Mouse (Mus musculus) cerebellum, adult 9-11 months (tissue): ENCODE data around the gene Ccdc136.

ENCODE experiments used
- DNase-seq: peaks from one replicate; pipeline ENCODE4 v3.0.0; 2022

Gene Ccdc136

DNA sequence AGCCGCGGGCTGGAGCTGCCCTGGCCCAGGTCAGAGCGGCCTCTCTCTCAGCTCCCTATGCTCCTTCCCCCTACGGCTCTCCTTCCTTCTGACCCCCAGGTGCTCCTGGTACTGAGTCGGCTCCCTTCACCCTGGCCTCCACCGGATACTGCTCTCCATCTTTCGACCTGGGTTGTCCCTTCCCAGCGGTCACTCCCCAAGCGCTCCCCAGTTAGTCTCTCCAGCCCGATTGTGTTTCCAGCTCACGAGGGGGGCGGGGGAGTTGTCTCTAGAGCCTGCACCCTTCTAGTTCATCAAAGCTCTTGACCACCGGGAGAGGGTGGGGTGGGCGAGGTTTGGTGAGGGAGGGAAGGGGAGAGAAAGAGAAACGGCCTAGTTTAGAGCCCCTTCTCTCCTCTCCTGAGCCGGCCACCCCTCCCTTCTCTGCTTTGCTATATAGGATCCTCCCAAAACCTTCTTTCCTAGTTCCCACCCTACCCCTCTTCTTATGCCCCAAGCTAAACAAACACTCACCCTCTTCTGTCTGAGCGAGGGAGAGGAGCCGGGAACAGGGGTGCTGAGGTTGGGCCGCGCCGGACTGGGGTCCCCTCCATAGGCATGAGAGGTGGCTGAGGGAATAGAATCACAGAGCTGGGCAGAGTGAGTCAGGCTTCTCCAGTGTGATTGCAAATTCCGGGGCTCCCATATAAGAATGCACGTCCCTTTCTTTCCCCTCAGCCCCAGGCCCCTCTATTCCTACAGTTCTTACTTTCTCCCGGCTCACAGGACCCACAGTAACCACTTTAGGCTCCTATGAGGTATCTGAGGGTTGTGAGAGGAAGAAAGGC is 818 bp downstream of the Ccdc136 start:
- no peak for DNase-seq

DNA sequence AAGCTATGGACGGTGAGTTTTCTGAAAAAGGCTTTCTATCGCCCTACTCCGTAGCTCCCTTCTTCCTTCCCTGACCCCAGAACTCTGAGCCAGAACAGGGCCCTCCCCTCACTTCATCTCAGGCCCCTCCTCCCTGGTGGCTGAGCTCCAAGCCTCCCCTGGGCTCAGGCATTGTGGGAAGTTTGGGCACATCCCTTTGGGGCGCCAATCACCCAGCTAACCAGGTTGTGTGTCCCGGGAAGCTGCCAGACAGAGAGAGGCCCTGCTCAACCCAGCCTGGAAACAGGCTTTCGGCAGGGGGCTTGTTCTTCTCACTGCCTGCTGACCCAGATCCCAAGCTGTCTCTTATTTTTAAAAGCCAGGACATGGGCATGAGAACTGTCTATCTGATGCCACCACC is 1.5 kb downstream of the Ccdc136 start:
- peak; percentile 85 for DNase-seq

DNA sequence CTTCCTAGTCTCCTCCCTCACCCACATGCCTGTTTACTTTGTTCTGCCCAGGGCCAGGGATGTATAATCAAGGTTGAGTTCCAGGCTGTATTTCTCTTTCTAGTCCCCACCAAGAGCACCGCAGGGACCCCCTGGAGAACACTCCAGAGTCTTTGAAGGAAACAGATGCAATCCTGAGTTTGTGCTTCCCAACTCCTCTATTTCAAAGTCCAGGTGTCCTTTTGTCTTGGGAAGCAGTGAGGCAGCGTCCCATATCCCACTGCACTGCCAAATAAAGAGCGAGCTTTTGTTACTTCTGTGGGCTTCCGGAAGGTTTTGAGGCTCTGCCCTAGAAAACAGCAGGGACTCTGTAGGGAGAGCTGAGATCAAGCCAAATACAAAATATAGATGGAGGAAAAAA is 3.7 kb downstream of the Ccdc136 start:
- DNase-seq = no peak

DNA sequence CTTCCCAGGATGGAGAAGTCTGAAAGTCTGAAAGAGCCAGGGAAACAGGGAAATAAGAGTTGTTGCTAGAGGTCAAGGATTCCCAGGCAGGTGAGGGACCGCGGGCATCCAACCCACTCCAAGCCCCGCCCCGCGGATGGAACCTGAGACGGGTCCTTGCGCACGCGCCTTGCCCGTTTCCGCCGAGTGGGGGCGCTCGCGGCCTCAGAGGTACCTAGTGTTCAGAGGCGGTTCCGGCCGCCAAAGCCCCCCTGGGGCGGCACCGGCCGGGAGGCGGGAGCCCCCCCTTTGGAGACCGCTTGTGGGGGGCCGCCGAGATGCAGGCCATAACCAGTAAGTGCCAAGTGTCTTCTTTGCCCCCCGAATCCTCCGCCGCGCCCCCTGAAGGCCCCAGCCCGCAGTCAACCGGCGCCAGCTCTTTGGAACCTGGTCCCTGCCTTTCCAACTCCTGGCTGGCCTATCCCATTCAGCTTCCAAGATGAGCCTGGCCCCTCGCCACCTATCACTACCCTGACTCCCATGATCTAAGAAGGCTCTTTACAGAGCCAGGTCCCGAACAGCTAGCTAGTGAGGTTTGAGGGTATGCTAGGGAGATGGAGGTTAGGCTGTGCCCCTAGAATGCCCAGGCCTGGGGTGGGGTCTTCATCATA is 6.7 kb downstream of the Ccdc136 start:
- peak; percentile 47 for DNase-seq

DNA sequence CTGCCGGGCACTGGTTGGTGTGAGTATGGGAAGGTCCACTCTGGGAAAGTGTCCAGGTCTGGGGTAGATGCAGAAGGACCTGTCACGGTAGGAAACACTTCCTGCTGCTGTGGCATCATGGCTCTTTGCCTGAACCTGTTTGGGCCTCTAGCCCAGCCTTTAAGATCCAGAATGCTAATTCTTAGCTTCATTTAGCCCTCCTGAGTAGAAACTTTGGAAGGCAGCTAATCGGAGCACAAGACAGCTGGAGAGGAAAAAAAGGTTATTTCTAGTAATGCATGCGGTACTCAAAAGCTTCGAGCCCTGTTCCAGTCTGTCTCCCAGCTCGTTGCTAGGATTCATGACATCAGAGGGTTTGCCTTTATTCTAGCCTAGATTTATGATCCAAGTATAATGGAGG is 10.3 kb downstream of the Ccdc136 start:
- DNase-seq = peak; percentile 37

DNA sequence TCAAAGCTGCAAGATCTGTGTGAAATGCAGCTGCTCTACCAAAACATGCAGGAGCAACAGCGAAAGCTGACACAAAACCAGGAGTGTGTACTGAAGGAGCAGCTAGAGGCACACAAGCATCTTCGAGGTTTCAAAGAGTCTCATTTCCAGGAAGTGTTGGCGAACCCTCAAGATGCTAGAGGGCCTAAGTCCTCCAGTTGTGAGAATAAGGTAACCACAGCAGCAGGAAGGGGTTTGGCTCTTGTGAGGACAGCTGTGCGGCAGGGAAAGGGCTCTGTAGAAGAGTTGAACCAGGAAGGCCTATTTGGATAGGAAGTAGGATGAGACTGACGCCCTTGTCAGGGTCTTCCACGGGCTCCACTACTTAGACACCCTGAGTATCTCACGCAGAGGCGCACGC is 19.3 kb downstream of the Ccdc136 start:
- DNase-seq = no peak

DNA sequence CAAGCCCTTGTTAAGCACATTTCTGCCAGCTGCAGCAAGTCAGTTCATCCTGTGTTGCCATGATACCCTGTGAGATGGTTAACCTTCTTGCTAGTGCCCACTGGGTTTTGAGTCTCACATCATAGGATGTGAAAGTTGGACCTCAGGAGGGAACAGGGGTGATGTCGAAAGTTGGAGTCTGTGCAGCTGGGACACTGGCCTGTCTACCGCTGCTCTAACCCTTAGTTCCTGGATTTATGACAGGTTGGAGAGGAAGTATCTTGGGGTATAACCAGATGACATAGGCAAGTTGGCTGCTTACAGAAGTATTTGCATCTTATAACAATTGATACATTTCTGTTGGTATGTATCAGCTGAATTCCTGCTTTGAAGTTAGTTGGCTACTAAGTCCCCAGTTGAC is 24.5 kb downstream of the Ccdc136 start:
- no peak for DNase-seq

DNA sequence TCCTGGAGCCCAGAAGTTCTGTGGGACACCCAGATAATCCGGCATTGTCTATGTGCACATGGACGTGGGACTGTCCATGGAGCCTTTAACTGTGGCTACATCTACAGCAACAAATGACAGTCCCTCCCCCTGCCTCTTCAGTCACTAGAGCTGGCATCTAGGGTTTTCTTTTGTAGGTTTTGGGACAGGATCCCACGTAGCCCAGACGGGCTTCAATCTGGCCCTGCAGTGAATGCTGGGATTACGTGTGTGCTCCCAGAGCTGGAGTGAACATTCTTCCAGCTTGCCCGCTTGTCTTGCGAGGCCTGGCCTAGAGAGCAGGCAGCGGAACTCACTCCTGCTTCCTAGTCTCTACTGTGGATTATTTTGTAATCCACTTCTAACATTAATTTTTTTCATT is 29.0 kb downstream of the Ccdc136 start:
- no peak for DNase-seq

DNA sequence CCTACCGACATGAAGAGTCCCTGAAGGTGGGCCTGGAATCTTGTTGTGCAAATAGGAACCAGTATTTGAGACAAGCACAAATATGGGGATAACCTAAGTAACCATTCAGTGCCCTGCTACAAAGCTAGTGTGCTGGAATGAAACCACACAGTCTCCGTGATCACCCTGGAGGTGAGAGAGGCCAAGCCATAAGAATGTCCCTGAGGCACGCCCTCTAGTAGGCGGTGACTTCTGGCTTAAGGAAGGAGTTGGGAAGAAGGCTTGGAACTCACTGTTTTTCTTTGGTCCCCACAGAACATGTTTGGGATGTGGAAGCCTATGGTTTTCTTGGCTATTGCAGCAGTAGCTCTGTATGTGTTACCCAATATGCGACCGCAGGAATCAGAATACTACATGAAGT is 30.2 kb downstream of the Ccdc136 start:
- DNase-seq = no peak

DNA sequence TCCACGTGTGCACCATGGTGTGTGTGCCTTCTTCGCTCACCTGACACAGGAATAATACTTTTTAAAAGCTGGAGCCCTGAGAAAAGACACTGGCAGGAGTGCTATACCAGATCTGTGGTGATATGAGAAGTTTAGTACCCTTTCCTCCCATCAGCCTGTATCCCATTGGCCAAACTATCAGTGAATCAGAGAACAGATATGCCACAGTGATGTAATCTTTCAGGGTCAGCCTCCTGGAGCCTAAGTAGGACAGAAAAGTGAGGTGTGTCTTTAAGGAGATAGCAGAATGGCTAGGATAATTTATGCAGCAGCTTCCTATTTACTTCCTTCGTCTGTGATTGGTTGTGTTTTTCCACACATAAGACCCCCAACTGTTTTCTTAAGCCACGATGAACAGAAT is 32.1 kb downstream of the Ccdc136 start:
- DNase-seq = no peak

DNA sequence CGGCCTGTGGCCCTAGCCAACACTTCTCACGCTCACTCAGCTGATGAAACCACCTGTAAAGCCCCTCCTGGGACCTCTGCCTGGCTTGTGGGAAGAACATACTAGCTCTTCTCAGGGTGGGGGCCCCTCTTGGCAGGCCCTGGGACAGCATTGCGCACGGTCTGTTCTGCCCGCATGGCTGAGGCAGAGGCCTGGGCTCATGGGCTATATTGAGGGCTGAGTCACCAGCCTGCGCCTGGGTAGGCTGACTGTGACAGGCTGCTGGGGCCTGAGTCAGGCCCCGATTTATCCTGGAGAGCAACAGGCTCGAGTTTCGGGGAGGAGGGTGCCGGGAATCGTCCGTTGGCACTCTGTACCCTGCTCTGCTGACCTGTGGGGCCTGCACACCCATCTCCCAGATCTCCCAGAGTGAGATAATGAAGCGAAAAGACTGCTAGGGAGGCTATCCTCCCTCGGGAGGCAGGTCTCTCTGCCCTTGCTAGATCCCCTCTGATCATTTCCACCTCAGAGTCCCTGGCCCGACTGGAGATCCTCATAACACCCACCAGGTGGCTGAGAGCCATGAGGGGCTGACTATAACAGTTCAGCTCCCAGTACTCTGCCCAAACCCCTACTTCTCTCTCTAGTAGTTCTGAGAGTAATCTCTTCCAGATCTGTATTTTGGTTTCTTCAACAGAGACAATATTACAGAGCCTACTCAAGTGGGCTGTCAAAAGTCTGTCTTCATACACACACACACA is 34.7 kb downstream of the Ccdc136 start:
- no peak for DNase-seq

DNA sequence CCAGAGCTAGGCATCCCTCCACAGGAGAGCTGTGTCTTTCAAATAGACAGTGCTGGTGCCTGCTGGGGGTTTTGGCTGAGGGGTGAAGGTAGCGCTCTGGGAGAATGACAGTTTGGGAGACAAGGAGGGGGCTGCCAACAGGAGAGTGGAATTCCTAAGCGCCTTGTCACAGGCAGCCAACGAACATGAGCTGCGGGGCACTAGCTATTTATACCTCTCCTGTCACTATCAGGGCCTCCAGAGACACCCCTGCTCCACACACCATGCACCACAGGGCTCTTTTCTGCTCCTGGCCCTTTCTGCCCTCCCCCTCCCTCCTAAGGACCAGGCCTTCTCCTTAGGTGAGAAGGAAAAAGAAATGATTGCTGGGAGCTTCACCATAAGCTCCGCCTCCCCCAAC is 35.4 kb downstream of the Ccdc136 start:
- DNase-seq = no peak

DNA sequence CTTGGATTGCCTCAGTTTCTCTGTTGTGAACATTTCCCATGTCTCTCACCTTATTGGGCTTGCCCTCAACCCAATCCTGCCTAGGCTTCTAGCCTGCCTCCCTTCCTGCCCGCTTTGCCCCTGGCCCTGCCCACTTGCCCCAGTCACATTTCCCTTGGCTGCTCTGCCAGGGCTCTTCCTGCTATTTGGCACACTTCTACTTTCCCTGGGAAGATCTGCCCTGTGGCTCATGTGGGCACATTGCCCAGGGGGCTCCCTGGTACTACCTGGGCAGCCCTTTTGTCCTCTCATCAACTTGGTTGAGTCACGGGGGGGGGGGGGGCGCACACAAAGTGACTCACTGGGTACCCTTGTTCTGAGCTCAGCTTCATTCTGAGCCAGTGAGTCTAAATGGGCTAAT is 36.0 kb downstream of the Ccdc136 start:
- DNase-seq = no peak

DNA sequence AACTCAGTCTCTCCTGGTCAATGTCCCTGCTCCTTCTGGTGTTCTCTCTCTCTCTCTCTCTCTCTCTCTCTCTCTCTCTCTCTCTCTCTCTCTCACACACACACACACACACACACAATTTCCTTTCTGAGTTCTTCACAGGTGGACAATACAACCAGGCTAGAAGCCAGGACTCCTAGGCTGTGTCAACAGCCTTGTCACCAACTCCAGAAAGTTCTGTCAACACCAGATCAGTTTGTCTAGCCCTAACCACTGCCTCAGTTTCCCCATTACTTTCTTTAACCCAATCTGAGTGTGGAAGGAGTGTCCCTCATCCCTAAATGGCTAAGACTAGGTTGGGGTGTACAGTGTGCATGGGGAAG is 36.5 kb downstream of the Ccdc136 start:
- DNase-seq = no peak

DNA sequence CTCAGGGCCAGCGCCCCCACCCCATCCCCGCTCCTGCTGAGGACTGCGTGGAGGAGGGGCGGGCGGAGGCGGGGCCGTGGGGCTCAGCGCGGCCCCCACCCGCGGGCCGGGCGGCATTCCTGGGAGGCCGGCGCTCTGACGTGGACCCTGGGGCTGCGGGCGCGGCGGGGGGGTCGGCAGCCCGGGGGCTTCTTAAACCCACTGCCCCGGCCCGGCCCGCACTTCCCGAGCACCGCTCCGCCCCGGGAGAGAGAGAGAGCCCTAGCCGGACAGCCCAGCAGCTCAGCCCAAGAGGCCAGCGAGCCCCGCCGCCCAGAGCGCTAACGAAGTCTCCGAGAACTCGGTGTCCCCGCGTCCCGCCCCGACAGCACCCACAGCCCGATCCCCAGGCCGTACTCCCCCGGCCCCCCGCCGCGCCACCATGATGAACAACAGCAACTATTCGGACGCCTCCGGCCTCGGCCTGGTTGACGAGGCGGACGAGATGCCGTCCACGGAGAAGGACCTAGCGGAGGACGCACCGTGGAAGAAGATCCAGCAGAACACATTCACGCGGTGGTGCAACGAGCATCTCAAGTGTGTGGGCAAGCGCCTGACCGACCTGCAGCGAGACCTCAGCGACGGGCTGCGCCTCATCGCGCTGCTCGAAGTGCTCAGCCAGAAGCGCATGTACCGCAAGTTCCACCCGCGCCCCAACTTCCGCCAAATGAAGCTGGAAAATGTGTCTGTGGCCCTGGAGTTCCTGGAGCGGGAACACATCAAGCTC is 37.1 kb downstream of the Ccdc136 start, which contains the start of gene Flnc:
Gene Flnc (plus strand): TSS at position 219 of the 766 bp plus-strand sequence.
- DNase-seq = no peak

DNA sequence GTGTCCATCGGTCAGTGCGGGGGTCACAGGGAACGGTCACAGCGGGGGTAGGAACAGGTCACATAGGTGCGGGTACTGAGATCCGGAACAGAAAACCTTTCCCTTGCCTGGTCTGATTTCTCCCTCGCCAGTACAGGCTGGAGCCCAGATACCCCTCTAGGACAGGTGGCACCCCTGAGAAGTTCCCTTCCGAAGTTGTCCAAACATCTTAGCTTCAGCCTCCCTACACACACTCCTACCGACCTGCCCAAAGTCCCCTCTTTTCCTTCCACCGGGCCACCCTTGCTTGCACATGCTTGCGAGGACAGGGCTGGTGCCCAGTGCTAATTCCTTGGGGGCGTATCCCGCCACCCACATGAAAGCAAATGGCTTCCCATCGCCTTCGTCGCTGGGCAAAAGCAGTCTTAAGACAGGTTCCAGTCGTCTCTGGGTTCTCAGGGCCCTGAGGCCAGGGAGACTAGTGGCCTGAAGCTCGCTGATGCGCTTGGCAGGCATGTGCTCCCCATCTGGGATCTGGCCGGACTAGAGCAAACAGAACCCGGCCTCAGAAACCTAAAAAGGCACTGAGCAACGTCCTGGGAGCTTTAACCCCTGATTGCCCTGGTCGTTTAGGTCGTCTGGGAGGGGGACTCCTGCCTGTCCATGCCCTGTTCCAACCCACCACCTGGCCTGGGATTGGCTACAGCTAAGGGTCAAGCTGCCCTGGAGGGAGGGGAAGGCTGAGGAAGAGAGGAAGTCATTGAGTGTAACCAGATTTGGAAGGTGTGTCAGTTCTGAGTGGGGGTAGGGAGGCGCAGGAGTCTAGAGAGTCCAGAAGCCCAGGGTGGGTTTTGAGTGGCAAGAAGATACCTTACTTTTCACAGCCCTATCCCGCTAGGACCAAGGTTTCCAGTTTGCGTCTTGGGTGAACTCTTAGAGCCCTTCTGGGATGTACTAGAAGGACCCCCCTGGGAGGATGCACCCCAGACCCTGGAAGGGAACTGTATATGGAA is 38.0 kb downstream of the Ccdc136 start:
- no peak for DNase-seq

DNA sequence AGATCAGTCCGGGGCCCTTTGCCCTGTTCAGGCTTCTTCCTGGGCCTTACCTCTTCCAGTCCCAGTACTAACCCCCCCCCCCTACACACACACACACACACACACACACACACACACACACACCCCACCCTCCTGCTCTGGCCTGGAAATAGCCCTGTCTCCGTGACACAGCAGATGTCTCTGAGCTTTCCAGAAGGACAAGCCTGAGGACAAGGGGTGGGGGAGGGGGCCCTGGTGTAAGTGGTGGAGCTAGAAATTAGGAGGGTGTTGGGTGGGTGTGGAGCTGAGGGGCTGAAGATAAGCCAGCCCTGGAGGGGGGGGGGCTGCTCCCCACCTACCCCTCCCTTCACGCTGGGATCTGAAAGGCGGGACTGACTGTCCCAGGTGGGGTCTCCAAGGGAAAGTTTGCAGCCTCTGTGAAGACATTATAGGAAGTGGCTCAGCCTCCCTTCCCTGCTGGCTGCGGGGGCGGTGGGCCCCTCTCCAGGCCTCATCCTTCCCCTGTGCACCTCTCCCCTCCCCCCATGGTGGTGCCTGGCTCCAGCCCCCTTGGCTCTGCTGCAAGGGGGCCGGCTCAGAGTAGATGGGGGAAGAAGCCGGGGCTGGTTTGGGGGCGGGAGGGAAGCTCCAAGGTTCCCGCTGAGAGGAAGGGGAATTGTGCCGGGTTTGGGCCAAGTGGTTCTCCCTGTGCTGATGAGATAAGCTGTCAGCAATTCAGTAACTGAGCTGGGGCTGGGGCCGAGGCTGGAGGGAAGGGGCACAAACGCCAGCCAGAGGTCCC is 39.0 kb downstream of the Ccdc136 start:
- no peak for DNase-seq

DNA sequence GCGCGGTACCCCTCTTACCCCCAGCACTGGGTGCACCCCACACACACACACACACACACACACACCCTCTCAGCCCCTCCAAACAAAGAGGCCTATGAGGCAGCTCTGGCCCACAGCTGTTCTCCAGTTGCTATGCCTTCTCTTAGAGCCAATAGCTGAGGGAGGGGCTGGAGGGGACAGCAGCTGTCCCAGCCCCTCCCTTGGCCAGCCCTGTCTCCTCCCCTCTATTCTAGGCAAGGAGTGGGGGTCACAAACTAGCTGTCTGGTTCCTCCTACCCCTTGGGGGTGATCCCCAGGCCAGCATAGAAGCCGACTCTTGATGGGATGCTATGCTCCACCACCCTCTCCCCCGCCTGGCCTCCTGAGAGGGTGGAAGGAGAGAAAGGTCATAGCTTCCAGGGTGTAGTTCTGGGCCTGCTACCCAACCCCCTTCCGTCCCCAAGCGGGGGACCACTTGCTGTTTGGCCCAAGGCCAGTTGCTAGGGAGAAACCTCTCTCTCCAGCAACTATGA is 39.9 kb downstream of the Ccdc136 start:
- DNase-seq = no peak

DNA sequence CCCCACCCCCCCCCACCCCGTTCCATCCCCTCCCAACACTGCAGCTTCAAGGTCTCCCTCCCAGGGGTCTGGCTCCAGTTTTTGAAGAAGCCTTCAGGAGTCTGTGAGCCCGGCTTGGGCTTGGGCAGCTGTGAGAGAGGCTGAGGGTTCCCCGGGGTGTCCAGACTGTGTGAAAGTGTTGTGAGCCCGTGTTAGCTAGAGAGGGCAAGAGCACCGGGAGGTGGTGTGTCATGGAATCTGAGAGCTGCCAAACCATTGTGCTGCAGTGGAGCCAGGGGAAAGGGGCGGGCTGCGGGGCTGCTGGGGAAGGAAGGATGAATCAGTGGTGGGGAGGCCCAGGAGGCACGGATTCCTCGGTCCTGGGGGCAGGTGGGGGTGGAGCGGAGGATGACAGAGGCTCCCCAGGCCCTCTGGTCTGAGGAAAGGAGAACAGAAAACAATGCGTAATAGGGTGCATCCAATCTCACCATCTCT is 40.4 kb downstream of the Ccdc136 start:
- DNase-seq = no peak

DNA sequence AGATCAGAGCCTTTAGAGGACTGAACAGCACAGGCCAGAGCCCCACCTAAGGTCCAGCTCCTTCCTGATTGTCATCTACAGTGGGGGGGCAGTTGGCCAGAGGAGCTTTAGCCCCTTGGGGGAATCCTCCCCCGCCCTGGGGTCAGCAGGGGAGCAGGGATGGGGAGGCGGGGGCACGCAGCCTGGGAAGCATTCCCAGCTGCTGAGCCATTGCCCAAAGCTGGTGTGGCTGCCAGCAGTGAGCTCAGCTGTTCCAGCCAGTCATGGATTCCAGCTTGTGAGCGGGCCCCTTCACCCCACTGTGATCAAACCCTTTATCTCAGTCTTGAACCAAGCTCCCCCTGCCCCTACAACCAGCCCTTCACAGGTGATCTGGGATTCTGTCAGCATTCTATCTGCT is 43.1 kb downstream of the Ccdc136 start:
- DNase-seq = no peak

DNA sequence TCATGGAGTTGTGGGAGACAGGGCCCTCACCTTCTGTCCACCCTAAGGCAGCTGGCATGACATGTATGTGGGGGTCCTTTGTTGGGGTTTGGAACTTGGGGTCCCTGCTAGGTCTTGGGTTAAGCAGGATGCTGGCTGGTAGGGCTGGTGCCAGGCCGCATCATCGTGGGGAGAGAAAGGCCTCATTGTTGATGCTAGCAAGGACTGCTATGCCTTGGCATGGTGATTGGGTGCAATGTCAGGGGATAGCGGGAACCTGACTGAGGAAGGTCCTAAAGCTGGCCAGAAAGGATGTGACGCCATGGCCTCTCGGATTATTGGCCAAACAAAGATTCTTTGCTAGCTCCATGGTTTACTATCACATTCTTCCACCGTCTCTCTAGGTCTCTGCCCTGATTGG is 43.7 kb downstream of the Ccdc136 start:
- no peak for DNase-seq
